Mouse (Mus musculus): ENCODE data around the gene Apol10a.
"Not testable (repeated sequence)": the region's sequence is repeated elsewhere in the genome, so short reads cannot be mapped to it uniquely, and the experiment has no call there.

The Apol10a gene

DNA sequence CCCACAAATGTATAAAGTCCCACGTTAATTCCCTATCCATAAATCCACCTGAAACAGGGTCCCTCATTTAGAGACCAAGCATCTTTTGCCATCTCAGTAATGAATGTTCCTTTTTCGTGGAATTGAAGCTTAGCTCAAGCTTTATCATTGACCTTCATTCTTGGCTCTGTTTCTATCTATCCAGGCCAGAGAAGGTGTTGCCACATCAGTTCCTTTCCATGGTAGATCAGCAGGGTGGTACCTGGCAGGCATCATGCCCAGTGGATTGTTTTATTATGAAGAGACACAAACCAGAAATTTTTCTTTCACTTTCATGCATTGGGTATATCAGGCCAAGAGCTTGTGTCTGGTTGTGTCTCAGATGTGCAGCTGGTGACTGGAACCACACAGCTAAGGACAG, at the start of gene Apol10a:
TSS of gene Apol10a (plus strand) at position 355 of the 400 bp plus-strand sequence.
- not testable (repeated sequence) for DNase-seq (ENCODE audit: low spot score)

DNA sequence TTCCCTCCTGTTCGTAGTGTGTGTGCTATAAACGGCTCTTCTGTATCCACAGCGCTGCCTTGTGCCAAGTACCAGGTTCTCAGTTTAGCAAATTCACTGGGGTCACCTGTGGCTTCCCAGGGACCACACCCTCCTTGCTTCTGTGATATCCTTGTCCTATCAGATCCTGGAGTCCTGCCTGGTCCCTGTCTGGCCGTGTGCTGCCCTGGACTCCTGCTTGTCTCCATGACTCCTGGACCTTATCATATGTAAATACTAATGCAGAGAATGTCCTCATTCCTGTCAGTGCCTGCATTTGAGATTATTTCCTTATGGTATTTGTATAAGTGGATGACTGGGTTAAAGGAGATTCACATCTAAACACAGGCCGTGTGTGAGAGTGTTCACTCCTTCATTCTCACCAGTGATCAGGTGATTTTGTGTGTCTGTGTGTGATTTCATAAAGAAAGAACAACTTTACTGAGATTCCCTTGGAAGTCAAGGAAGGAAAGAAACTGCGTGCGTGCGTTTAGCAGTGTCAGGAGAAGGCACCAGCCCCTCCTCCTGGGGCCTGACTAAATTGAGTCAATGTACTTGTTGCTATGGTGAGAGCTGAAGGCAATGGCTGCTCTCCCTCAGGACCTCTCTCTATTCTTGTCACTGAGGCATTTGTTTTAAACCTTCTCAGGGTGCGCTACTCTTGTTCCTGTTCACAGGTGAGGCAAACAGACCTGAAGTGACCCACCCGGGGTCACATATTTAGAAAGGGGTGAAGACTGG, 48.0 kb upstream of the Apol10a start:
- DNase-seq (ENCODE audit: low spot score), result not testable (repeated sequence)

DNA sequence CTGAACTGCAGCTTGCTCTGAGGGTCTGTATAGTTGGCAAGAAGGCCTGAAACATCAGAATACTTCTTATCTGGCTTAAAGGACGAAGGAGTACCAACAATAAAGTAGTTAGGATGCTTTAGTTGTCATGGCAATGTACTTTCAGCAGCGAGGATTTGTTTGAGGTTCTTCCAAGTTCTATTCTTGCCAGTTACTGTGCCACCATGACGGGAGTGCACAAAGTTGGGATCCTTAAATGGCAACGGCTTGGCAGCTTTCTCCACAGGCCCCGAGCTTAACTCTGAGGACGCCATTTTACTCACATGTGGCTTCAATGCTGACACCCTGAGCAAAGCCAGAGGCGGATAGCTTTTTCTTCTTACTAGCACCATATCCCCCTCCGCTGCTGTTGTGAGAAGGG, 32.1 kb upstream of the Apol10a start:
- DNase-seq (ENCODE audit: low spot score), result not testable (repeated sequence)

DNA sequence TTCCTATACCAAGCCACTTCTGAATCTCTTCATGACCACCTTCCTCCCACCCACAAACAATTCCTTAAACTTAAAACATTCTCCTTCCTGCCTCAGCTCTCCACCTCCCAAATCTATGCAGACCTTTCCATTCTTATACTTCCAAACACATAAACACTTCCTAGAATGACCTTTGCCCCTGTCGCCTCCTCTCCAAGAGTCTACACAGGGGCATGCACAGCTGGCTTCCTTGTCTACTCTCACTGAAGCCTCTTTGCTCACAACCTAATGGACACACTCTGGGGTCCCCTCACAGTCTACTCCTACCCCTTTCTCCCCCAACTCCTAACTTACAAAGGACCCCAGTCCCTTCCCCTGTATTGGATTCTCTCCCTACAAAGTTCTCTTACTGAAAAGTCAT, 31.2 kb upstream of the Apol10a start:
- DNase-seq (ENCODE audit: low spot score), result not testable (repeated sequence)

GRCm38 (mm10) chr15:77447392-77447791, 29.5 kb upstream of the Apol10a start, which contains the start of gene Apol7b:
Gene Apol7b (minus strand): TSS chr15:77447492.
- not testable (repeated sequence) for DNase-seq (ENCODE audit: low spot score)

DNA sequence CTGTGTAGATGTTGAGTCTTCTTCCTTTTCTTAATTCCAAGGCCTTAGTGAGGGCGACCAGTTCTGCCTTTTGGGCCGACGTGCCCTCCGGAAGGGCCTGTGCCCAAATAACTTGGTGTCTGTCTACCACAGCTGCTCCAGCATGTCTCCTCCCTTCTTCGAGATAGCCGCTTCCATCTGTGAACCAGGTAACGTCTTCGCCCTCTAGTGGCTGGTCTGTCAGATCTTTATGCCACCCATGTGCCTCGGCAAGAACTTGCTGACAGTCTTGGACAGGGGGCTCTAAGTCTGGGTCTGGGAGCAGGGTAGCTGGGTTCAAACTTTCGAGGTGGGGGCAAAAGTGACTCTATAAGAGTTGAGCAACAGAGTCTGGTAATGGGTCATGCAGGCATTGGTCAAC, 26.9 kb upstream of the Apol10a start:
- DNase-seq (ENCODE audit: low spot score), result not testable (repeated sequence)

GRCm38 (mm10) chr15:77474699-77475390, 2.0 kb upstream of the Apol10a start:
- DNase-seq (ENCODE audit: low spot score), result not testable (repeated sequence)

DNA sequence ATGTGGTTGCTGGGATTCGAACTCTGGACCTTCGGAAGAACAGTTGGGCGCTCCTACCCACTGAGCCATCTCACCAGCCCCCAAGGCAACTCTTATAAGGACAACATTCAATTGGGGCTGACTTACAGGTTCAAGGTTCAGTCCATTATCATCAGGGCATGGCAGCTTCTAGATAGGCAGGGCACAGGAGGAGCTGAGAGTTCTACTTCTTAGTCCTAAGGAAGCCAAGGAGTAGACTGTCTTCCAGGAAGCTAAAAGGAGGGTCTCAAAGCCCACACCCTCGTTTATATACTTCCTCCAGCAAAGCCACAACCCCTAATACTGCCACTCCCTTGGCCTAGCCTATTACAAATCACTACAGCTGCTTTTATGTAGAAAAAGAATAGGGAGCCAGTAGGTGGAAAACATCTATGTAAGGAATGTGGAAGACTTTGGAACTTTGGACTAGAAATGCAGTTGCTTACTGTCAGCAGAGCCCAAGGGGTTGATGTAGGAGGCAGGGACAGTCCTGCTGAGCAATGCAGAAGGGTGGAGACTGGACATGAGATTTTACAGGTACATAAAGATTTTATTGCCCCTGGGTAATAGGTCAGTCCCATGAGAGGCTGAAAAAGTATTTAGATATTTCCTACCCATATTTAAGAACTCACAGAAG, 5.4 kb downstream of the Apol10a start:
- no peak for DNase-seq (ENCODE audit: low spot score)

DNA sequence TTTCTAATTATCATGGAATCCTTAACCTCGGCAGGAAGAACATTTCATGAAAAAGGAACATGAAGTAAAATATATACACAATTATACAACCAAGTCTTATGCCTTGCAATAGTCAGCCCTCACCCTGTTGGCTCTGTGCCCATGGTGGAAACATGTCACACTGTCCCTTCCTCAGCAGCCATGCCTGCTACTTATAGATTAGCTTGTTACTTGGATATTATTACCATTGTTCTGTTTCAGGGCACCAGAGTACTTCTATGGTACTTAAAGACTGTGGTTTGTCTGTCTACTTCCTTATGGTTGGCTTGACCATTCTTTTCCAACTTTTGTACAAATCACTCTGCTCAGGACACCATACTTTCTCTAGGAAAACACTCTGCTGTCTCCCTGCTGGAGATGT, 16.3 kb downstream of the Apol10a start:
- DNase-seq (ENCODE audit: low spot score), result not testable (repeated sequence)

DNA sequence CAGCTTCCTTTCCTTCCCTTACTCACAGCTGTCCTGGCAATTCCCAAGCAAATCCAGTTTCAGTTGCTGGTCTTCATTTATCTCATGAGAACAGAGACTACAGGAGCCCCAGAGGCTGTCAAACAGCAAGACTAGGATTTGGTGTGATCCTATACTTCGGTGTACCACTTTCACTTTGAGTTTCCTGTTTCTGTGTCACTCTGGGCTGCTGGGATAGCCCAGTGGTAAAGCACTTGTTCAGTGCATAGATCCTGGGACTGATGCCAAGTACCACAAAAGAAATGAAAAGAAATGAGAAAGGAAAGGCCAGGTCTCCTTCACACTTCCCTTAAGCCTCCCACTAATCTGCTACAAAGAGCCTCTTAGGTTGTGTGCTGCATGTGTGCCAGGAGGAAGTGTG, 17.8 kb downstream of the Apol10a start:
- DNase-seq (ENCODE audit: low spot score), result not testable (repeated sequence)

GRCm38 (mm10) chr15:77507966-77508365, 31.1 kb downstream of the Apol10a start, which contains the start of gene Apol11a:
Gene Apol11a (plus strand): TSS chr15:77508271.
- DNase-seq (ENCODE audit: low spot score), result not testable (repeated sequence)

- not testable (repeated sequence) for DNase-seq (ENCODE audit: low spot score)
Observed at GRCm38 (mm10) chr15:77520596-77520995, 43.7 kb downstream of the Apol10a start.

DNA sequence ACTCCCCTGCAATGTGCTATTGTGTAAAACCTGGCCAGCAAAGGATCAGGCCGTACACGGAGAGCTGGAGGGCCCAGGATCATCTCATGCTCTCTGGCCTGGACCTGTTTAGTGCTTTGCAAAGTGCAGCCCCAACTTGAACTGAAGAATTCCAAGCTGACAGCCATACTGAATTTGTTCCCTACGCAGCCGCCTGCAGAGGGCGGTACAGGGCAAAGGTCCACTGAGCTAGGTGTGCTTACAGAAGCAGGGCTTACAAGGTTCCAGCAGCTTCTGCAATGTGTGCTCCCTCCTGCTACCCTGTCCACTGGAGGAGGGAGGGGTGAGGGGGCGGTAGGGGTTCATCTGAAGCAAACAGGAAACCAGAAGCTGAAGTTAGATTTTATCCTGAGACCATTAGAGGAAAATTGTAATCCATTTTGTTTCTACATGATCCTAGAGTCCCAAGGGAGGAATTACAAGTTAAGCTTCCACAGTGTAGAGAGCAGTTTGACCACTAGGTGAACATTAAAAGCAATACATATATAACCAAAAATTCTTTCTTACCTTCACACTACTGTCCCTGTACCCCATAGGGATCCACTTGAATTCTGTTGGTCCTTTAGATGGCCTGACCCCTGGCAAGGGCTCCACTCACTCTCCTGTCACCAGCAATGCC, 46.5 kb downstream of the Apol10a start:
- peak; percentile 55 for DNase-seq (ENCODE audit: low spot score)

- DNase-seq (ENCODE audit: low spot score), result no peak
Observed at GRCm38 (mm10) chr15:77533216-77533615, 56.4 kb downstream of the Apol10a start, which contains the start of gene Apol7c. Gene Apol7c (minus strand): TSS chr15:77533316.

DNA sequence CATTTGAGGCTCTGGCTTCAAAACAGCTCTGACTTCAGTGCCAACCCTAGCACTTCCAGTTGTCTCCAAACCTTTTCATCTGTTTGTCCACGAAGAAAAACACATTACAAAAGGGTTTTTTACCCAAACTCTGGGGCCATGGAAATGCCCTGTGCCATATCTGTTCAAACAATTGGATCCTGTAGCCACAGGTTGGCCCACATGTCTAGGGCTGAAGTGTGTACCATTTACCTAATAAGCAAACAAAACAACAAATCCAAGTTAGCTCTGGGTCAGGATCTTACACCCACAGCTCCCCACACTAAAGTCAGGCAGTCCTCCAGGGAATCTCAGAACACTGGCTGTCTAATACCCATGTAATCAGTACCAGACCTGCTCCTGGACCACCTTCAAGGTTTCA, 62.4 kb downstream of the Apol10a start:
- not testable (repeated sequence) for DNase-seq (ENCODE audit: low spot score)

Measured in ovary, postnatal 14 days (tissue).